Mouse (Mus musculus) 3134 (cell line): ENCODE measurements around the gene Pmf1.
A peak's percentile ranks its signal among the peaks of the same experiment; 100 is the strongest.
"Not testable (repeated sequence)": the region's sequence is repeated elsewhere in the genome, so short reads cannot be mapped to it uniquely, and the experiment has no call there.

Source experiments
- DNase-seq: peaks from one replicate; pipeline ENCODE4 v3.0.0-alpha.2; 2011; ENCODE audit warnings: low spot score; ENCODE audit not compliant: insufficient read length; ENCODE audit errors: extremely low read depth

Pmf1 gene

DNA sequence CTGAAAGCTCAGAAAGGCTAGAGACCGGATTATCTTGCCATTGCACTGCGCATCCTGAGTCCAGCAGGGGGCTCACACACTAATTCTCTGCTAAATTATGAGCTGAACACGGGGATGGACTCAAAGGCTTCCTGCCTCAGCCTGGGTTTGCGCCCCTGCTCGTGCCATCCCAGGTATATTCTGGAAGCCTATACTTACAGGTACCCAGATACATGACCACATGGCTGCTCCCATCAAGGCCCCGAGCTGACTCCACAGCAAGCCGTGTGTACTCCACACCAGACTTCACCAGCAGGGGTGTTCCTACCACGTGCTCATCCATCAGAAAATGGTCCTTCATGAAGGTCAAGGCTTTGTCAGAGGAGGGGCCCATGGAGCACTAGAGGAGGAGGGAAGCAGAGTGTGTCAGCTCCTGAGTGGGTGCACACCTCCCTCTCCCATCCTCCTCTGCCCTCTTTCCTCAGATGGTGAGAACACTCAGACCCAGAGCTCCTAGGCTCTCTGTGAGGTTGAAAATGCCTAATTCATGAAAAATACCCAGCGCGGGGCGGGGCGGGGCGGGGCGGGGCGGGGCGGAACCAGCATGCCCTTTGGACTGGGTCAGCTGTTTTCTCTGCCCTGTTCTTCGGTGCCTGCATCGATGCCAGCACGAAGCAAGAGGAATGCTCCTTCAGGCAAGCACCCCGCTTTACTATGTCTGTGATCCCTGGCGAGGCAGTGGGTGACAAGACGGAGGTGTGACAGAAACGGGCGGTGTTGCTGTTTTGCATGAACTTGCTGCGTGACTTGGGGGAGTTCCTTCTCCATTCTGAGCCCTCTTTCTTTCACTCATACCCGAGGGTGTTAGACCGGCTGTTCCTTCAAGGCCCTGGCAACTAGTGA, 30.6 kb upstream of the Pmf1 start:
- peak; percentile 64 for DNase-seq

DNA sequence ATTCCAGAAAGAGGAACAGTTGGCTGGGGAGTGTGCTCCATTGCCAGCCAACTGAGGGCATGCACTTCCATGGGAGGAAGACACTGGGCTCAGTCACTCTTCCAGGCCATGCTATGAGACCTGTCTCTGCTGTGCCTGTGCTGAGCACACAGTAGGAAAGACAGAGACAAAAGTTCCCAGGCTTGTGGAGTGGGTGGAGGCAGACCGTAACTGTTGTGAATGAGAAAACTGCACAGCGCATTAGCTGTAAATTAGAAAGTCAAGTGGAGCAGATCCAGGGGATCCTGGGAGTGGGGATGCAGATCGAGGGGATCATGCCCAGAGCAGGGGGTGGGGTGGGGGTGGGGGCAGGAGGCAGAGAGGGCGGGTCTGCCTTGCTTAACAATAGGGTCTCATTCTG, 29.5 kb upstream of the Pmf1 start:
- no peak for DNase-seq

DNA sequence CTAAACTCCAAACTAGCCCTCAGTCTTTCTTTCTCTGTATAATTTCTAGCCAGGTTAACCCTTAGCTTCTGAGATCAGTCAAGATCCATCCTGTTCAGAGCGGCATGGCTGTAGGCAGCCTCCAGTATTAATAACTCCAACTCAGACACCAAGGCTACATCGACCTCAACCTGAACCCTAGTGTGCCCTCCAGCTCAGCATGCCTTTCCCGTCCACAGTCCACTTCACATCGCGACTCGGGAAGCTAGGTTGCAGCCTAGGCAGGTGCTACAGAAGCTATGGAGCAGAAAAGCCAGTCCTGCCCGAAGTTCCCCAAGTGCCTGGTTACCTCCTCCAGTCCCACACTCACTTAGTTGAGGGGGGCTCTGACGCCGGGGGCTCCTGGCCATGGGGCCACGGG, 27.3 kb upstream of the Pmf1 start:
- DNase-seq, result no peak

DNA sequence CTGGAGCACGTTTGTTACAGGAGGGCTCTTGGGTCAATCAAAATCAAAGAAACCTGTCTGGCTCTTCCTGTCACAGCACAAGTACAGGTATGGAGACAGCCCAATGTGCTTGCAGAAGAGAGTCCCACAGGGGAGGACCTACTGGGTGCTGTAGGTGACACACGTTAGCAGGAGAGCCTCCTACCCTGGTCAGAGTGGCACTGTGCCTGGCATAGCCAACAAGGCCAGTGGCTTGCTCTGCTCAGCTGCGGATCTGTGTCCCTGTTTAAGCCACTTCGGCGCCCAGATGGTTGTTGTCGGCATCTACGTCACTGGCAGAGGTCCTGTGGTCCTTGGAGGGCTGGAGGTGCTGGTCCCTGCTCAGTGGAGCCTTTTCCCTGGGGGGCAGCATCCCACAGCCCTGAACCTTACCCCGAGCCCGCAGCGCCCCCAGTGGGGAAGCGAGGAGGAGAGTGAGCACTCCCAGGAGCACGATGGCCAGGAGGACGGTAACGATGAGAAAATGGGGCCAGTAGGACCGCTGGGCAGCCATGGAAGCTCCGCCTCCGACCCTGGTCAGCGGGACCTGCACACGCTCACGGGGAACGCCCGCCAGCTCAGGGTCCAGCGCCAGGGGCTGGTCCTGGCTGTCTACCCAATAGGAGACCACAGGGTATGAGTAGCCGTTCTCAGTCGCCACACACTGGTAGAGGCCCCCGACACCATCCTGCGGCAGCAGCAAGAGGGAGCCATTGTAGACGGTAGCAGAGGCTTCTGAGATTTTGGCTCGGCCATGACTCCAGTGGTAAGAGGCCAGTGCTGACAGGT, 26.5 kb upstream of the Pmf1 start:
- DNase-seq, result no peak

DNA sequence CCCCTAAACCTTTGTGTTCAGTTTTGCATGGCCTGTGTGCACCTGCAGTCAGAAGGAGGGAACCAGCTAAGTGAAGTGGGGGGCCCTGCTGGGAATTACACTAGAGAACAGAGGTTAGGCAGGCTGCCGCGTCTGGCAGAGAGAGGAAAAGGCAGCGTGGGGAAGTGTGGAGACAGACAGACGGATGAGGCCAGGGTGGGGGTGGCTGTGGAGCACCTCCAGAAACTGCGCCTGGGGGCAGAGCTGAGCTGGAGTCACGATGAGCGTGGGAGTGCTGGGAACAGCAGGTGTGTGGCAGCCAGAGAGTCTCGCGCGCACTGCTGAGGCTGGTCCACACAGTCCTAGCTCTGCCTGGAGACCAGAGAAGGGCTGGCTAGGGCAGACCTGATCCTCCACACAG, 25.4 kb upstream of the Pmf1 start:
- no peak for DNase-seq

DNA sequence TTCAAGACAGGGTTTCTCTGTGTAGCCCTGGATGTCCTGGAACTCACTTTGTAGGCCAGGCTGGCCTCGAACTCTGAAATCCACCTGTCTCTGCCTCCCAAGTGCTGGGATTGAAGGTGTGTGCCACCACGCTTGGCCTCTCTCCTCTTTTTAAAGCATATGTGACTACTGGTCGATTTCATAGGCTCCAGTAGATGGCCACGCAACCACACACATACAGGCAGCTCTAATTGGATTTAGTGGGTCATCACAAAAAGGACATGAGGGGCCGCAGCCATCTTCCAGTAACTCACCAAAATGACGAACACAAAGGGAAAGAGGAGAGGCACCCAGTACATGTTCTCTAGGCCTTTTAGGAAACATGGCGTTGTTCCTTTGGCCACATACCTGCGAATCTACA, 18.5 kb upstream of the Pmf1 start:
- DNase-seq, result not testable (repeated sequence)

DNA sequence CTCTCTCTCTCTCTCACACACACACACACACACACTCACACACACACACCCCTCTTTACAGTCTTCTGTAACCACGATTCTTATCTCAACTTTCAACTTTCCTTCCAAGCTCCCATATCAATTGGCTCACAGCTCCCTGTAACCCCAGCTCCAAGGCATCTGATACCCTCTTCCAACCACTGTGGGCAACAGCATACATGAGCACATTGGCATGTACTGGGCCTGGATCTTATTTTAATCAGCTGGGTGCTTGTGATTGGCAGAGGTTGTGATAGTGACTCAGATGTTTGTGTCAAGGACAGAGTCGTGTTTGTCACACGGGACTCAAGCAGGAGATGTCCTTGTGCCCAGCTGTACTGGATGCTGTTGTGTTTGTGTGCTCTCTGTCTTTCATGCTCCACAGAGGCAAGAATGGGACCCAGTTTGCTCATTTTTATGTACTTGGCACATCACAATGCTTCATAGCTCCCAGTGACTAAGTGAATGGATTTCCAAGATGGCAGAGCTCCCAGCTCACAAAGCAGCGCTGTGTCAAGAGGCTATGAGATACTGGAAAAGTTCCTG, 17.3 kb upstream of the Pmf1 start:
- no peak for DNase-seq

DNA sequence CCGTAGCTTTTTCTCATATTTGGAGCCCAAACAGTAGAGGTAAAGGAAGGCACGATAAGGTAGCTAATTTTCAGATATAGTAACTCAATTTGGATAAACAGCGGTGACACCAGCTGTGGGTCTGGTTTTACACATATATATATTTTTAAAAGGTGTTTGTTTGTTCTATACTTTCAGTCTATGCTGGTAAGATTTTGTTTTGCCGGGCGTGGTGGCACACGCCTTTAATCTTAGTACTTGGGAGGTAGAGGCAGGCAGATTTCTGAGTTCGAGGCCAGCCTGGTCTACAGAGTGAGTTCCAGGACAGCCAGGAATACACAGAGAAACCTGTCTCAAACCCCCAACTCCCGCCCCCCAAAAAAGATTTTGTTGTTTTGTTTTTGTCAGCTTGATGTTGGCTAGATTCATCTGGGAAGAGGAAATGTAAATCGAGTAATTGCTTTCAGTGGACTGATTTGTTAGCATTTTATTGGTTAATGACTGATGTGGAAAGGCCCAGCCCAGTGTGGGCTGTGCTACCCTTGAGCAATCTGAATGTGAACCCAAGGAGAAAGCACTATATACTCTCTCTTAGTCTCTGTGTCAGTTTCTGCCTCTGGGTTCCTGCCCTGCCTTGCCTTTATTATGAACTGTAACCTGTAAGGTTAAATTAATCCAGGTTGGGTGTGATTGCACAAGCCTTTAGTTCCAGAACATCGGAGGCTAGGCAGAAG, 15.7 kb upstream of the Pmf1 start:
- no peak for DNase-seq

DNA sequence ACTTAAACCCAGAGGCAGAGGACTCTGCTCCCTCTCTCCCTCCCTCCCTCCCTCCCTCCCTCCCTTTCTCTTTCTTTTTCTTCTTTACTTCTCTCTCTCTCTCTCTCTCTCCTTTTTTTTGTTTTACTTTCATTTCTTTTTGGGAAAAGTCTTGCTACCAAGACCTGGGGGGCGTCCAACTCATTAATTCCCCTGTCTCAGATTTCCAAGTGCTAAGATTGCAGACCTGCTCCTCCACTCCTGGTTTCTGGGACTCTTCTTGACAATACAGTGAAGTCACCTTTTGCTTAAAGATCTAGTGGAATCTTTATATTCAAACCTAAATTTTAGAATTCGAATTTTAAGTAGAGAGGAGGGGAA, 15.2 kb upstream of the Pmf1 start:
- no peak for DNase-seq

DNA sequence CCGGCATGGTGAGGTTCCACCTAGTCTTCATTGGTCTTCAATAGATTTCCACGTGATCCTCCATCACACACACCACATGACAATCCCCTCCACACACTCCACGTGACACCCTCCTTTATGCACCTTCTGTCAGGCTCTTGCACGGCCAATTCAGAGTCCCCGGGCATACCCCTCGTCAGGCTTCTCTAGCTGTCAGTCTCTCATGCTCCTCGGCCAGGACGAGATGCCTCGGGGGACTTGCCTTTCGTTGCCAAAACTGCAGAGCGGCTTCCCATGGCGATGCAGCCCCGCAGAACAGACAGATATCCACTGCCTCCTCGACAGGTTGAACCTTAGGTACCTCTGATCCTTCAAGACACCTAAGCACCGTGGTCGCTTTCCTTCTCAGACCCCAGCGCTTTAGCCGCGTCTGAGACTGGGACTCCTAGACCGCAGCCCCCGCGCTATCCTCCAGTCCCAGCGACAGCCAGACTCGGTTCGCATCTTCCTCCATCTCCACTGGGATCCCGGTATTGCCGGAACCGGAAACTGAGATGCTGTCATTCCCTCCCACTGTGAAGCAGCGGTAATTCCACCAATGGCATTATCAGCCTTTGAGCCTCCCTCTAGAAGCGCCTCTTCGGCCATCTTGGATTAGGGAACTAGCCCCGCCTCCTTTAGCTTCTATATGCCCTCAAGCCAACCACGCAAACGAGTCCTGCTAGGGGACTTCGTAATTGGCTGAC, 14.6 kb upstream of the Pmf1 start, which contains the start of gene Slc25a44:
TSS of gene Slc25a44 (minus strand) at position 535 of the 725 bp plus-strand sequence.
- DNase-seq, result peak; percentile 82

DNA sequence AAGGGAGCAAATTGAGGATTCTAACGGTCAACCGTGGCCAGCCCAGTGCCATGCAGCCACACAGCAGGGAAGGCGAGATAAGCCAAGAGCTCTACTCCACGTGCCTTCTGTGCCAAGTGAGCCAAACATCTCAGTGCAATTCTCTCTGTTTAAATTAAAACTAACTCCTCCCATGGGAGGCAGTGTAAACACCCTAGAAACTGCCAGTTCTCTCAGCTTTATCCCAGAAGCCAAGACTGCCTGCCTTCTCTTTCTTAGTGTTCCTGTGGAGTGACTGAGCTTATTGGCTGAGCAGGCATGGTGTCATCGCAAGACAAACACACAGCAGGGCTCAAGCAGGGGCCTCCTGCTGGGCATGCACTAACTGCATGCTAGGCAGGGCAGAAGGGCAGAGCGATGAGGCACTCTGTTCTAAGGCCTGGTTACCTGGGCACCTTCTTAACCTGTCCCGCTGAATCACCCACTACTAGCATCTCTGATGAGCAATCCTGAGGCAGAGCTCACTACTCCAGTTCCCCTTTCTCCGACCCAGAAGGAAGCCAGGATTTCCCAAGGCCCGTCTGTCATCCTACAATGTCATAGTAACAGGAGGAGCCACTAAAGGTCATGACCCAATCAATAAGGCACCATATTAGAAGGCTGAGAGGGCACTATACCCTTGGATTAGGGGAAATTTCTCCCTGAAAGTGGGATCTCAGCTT, 12.0 kb upstream of the Pmf1 start:
- DNase-seq, result no peak

DNA sequence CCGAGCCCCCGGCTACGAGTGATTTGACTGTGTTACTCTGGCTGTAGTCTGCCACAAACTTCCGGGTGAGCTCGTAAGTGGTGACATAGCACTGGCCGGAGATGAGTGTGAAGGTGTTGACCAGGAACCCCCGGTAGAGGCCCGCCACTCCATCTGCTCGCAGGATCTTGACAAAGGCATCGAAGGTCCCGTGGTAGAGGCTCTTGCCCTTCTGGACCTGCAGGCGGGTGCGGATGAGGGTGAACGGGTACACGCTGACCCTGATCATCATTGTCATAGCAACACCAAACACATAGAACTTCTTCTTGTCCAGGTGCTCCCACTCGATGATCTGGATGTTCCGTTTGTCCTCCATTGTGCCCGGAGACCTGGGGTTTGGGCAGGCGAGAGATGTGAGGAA, 10.6 kb upstream of the Pmf1 start:
- no peak for DNase-seq

DNA sequence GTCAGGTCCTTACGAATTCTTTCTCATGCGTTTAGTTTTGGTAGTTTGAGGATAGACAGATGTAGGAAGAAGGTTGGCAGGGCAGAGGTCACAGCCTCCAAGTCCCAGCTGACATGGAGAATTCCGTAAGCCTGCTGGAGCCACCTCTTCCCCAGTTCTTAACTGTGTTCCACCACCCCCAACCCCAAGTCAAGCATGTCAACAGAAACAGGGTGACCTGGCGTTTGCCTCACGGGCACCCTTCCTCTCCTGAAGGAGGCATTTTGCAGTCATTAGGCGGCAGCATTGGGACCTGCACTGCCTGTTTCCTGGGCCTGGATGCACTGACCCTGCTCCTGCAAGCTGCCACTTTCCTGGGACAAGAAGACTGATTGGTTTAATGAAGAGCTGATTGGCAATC, 7.9 kb upstream of the Pmf1 start:
- DNase-seq, result no peak

DNA sequence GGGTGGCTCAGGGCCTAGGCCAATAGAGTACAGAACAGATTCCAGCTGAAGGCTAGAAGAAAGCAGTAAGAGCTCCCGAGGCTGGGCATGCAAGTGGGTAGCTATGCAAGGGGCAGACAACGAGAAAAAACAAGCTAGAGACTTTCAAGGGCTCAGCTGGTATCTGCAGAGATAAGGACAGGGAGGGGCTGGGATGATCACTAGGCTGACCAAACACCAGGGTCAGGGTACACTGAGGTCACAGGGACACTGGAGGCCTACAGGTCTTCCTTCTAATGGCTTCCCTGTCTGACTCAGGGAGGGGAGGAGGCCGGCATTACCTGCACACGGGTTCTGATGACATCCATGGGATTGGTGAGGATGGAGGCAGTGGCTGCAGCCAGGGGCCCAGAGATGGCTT, 5.5 kb upstream of the Pmf1 start:
- no peak for DNase-seq

DNA sequence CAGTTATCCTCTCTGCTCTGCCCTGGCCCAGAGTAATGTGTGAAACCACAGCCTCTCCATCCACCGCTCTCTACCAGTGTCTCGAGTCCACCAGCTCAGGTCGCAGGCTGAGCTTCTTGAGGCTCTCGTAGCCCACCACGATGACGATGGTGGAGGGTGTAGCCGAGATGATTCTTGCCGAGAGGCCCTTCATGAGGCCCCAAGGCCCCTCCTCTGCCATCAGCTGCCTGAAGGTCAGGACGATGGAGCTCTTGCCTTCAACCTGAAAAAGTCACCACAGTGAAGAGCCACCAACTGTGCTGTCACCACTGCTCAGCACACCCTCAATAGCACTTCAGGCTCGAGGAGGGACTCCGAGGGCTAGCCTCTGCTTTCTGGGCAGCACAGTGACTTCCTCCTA, 2.5 kb upstream of the Pmf1 start:
- no peak for DNase-seq

DNA sequence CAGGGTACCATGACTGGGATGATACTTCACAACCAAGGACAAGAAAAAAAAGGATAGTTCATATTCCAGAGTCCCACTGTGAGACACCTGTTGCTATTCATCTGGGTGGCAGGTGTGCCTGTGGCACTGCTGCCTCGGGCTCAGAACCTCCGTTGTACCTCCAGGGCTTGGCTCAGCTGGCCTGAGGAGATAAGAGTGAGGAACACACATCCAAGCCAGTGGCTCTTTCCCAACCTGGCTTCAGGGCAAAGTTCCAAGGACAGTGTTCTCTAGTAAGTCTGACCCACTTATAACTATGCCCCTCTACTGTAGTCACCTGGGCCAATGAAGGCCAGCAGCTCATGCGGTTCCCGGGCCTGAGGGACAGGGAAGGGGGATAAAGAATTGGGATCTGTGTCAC, 1.6 kb upstream of the Pmf1 start:
- no peak for DNase-seq

DNA sequence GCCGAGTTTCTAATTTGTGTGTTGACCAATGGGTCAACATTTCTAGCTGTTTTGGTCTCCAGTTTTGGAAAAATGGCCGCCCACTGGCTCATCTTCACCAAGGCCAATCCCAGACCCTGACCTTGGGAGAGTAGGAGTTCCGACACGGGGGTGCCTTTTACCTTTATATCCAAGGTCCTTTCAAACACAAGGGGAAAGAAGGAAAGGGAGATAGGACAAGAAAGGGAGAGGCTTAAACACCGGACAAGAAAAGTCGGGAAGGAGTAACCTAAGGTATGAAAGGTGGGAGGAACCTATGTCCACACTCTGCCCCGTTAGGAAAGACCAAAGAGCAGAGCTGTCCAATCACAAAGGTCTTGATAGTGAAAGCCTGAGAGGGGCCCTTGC, 507 bp upstream of the Pmf1 start:
- no peak for DNase-seq

DNA sequence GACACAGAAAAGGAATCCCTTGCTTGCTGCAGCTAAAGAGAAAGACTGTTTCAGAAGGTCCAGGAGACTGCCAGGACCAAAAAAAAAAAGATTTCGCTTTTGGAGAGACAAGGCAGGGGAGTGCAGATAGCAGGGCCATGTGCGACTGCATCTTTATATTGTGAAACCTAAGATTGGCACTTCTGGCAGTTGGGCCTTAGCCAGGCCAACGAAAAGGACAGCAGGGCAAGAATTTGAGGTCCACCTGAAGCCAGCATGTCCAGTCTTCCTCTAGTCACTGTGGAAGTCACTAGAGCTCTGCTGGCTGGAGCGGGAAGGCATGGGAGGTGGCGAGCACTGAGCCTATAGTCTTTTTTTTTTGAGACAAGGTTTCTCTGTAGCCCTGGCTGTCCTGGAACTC, 1.2 kb downstream of the Pmf1 start:
- no peak for DNase-seq

DNA sequence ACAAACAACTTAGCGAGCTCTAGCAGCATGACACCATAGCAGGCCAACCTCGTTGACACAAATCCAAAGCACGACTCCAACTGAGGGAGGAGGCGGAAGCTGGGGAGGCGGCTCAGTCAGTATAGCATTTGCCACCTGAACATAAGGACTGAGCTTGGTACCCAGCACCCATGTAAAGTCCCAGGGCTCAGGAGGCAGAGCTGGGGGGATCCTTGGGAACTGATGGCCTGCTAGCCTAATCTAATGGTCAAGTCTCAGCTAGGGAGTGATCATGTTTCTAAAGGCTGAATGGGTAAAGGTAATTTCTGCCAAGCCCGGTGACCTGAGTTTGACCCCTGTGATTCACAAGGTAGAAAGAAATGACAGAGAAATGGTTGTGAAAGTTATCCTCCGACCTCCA, 2.6 kb downstream of the Pmf1 start:
- DNase-seq, result no peak

DNA sequence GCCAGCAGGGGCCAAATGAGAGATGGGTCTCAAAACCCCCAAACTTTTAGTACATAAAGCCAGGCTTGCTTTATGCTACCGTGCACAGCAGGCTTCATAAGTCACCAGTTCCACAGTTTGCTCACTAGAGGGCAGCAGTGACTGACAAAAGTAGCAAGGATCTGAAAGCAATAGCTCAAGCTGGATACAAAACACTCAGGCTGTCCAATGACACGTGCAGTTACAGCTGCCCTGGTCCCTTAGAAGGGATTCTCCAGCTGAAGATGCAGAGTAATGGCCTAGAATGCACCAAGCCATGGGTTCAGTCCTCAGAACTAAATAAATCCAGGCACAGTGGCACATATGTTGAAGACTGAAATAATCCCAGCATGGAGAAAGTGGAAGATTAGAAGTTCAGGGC, 3.0 kb downstream of the Pmf1 start:
- DNase-seq, result peak; percentile 46
